Mouse (Mus musculus) lung, postnatal 0 days (tissue): Measurements from ENCODE around the gene Mepe.

Experiments
- CTCF ChIP-seq: IDR thresholded peaks from 2 replicates; pipeline ENCODE4 v1.5.1; 2016; ENCODE audit warnings: antibody characterized with exemption, mild to moderate bottlenecking
- EP300 ChIP-seq: IDR thresholded peaks from 2 replicates; pipeline ENCODE4 v1.6.1; 2016; ENCODE audit warnings: antibody characterized with exemption, mild to moderate bottlenecking, control low read depth

- TF ChIP-seq CTCF (no peak), EP300 (no peak)
Observed at GRCm38 (mm10) chr5:104339009-104339408, 13.9 kb downstream of the Mepe start.
